Mouse (Mus musculus): ENCODE results near the gene Ace.

GRCm38 (mm10) chr11:105938771-105939170 lies 29.0 kb upstream of the Ace start:
- TF ChIP-seq POLR2A (IDR thresholded peaks at IDR 0.05; ENCODE audit: insufficient read depth, low read depth, low read length) (0 out of 2 replicates have a peak, but pooled peaks have one; percentile 19), CTCF (IDR thresholded peaks at IDR 0.05) (no peak), EP300 (IDR thresholded peaks at IDR 0.05; ENCODE audit: insufficient read depth, low read depth, low read length) (no peak)
